Mouse (Mus musculus) mature B cell (primary cell): ENCODE data around the gene Cox18.
"Not testable (repeated sequence)": the region's sequence is repeated elsewhere in the genome, so short reads cannot be mapped to it uniquely, and the experiment has no call there.

ENCODE experiments used
- in situ Hi-C: fragments of 300-500 bp; cut with MboI; formaldehyde crosslinking; loops from 2 replicates; pipeline ENCODE4 v1.14.3; 2019

Cox18 gene

GRCm38 (mm10) chr5:90223534-90224381 lies at the start of gene Cox18:
Gene Cox18, minus strand, starts transcription at chr5:90224001.
- in situ Hi-C loops = loop anchor here (5.0 to 25.0 kb wide), 2 partner anchors 149 to 389 kb away; no protein-coding TSS in a partner anchor

GRCm38 (mm10) chr5:90262230-90262629 lies 38.4 kb upstream of the Cox18 start:
- in situ Hi-C loops = not testable (repeated sequence)

GRCm38 (mm10) chr5:90257023-90257422 lies 33.2 kb upstream of the Cox18 start:
- in situ Hi-C loops = no loop called here

GRCm38 (mm10) chr5:90247503-90247902 lies 23.7 kb upstream of the Cox18 start:
- in situ Hi-C loops = no loop called here

- in situ Hi-C loops = no loop called here
These were observed 23.2 kb upstream of the Cox18 start for GRCm38 (mm10) chr5:90246987-90247386.

- in situ Hi-C loops = no loop called here
These were observed 22.8 kb upstream of the Cox18 start for GRCm38 (mm10) chr5:90246567-90246966.

- in situ Hi-C loops = no loop called here
These were observed 21.6 kb upstream of the Cox18 start for GRCm38 (mm10) chr5:90245416-90245815.

- in situ Hi-C loops = no loop called here
These were observed 11.4 kb upstream of the Cox18 start for GRCm38 (mm10) chr5:90235217-90235616.

- in situ Hi-C loops = no loop called here
These were observed 9.5 kb upstream of the Cox18 start for GRCm38 (mm10) chr5:90233305-90233704.

GRCm38 (mm10) chr5:90229760-90230159 lies 6.0 kb upstream of the Cox18 start:
- in situ Hi-C loops = no loop called here

- in situ Hi-C loops = no loop called here
These were observed 2.9 kb upstream of the Cox18 start for GRCm38 (mm10) chr5:90226696-90227095.

- in situ Hi-C loops = loop anchor here (5.0 to 25.0 kb wide), 2 partner anchors 148 to 388 kb away; no protein-coding TSS in a partner anchor
These were observed 929 bp upstream of the Cox18 start for GRCm38 (mm10) chr5:90224730-90225129.

GRCm38 (mm10) chr5:90222937-90223336 lies 864 bp downstream of the Cox18 start:
- in situ Hi-C loops = loop anchor here (5.0 to 25.0 kb wide), 2 partner anchors 149 to 389 kb away; no protein-coding TSS in a partner anchor

GRCm38 (mm10) chr5:90217791-90218190 lies 6.0 kb downstream of the Cox18 start:
- in situ Hi-C loops = loop anchor here (25.0 kb wide), 1 partner anchor 395 kb away; no protein-coding TSS in a partner anchor

GRCm38 (mm10) chr5:90217226-90217625 lies 6.6 kb downstream of the Cox18 start:
- in situ Hi-C loops = loop anchor here (25.0 kb wide), 1 partner anchor 395 kb away; no protein-coding TSS in a partner anchor

GRCm38 (mm10) chr5:90213356-90213755 lies 10.4 kb downstream of the Cox18 start:
- in situ Hi-C loops = loop anchor here (25.0 kb wide), 1 partner anchor 399 kb away; no protein-coding TSS in a partner anchor

- in situ Hi-C loops = loop anchor here (25.0 kb wide), 1 partner anchor 409 kb away; no protein-coding TSS in a partner anchor
These were observed 20.6 kb downstream of the Cox18 start for GRCm38 (mm10) chr5:90203168-90203567.

GRCm38 (mm10) chr5:90202447-90203117 lies 21.2 kb downstream of the Cox18 start:
- in situ Hi-C loops = loop anchor here (25.0 kb wide), 1 partner anchor 410 kb away; no protein-coding TSS in a partner anchor

- in situ Hi-C loops = loop anchor here (25.0 kb wide), 1 partner anchor 412 kb away; no protein-coding TSS in a partner anchor
These were observed 23.7 kb downstream of the Cox18 start for GRCm38 (mm10) chr5:90199922-90200632.

- in situ Hi-C loops = no loop called here
These were observed 29.0 kb downstream of the Cox18 start for GRCm38 (mm10) chr5:90194831-90195230.

- in situ Hi-C loops = no loop called here
These were observed 41.0 kb downstream of the Cox18 start for GRCm38 (mm10) chr5:90182782-90183181.

GRCm38 (mm10) chr5:90179094-90179493 lies 44.7 kb downstream of the Cox18 start:
- in situ Hi-C loops = no loop called here
